Mouse (Mus musculus) fibroblast of lung, adult 2 months (primary cell): ENCODE measurements around the gene Rpl29.

Experiments used
- DNase-seq: peaks from one replicate; pipeline ENCODE4 v3.0.0-alpha.2; 2011; ENCODE audit warnings: low read depth

The Rpl29 gene

GRCm38 (mm10) chr9:106473081-106473752 lies 44.0 kb downstream of the Rpl29 start:
- no peak for DNase-seq

DNA sequence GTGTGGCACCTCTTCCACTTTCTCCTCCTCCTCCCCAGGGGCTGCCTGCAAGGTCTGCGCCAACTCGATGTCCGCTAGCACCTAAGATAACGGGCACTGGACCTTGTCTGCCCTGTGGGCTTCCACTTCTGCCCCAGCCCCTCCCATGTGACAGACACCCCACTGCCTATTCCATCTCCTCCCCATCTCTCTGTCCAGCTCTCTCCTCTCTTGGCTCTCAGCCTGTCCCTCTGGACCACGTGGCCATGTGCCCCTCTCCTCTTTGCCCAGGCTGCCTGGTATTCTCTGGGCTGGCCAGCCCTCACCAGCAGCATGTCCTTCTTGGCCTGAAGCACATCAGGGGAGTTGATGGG lies 44.5 kb downstream of the Rpl29 start:
- DNase-seq: no peak

DNA sequence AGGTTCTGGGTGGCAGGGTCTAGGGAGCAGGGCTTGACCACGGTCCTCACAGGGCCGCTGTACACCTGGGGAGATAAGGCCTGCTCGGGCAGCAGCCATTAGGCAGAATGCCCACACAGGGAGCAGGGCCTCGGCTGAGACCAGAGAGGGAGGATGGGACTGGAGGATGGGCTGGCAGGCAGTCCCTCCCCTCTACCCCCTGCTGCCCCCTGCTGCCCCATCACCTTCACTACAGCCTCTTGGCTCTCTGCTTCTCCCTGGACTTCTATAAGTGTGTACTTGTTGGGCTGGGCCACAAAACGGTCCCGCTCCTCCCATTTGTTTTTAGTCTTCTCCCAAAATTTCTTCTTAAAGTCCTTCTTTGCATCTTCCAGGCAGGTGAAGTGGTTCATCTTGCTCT lies 45.2 kb downstream of the Rpl29 start:
- peak; percentile 60 for DNase-seq

- no peak for DNase-seq
These were observed 45.8 kb downstream of the Rpl29 start for GRCm38 (mm10) chr9:106475046-106475445.

GRCm38 (mm10) chr9:106475663-106476001 lies 46.4 kb downstream of the Rpl29 start, which contains the start of gene Rrp9:
TSS of gene Rrp9 (plus strand) at chr9:106475963.
- DNase-seq: no peak

DNA sequence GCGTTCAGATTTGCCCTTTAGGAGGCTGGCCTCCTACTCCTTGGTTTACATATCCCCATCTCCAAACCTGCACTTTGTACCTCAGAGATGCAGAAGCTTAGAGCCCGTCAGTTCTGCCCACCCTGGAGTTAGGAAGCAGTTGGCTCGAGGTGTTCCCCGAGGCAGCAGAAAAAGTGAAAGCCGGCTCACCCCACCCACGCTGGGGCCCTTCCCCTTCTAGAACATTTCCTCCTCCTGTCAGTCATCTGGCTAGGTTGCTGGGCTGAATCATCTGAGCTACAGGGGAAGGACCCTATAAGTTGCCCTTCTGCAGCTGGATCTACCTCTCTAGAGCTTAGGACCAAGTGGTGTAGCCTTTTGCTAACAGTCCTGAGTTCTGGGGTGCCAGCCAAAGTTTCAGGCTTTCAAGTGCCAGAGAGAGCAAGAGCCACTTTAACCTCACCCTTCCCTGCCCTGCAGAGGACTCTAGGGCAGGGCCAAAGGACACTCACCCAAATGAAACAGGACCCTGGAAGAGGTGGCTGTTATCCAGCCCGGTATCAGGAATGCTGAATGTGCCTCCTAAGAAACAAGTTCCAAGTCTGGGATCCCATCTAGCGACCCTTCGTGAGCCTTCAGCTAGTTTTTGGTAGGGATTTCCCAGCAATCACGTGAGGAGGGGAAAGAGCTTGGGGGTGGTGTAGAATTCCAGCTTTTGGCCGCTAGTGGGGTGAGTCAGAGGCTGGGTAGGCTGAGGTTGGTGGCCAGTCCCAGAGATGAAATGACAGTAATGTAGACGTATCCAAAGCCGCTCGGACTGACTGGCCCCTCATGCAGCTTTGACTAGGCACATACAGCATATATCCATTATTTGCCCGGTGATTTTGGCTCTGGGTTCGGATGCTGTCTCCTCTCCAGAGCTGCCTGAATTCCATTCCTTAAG lies 47.0 kb downstream of the Rpl29 start:
- peak; percentile 91 for DNase-seq

DNA sequence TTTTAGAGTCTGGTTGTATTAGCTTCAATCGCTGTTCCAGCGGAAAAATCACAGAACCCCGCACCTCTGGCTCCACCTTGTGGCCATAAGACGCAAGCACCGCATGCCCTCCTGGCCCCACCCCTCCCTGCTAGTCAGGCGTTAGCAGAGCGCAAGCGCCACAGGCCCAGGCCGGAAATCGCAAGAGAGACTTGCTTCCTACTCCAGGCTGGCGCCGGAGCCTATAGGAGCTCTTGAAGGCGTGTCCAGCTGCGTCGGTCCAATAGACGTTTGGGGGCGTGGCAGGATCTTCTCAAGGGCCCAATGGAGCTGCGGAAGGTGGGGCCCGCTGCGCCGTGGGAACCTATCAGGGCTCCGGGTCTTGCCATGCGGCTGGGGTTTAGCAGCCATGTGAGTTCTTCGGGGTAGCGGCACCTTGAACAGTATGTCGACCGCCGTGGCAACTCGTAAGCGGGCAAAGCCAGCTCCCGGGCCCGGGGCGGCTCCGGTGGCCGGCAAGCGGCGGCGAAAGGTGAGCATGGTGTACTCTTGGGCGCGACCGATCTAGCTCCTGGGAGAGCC lies 47.8 kb downstream of the Rpl29 start, which contains the start of gene Parp3:
TSS of gene Parp3 (minus strand) at position 26 of the 561 bp plus-strand sequence.
- DNase-seq: peak; percentile 99

DNA sequence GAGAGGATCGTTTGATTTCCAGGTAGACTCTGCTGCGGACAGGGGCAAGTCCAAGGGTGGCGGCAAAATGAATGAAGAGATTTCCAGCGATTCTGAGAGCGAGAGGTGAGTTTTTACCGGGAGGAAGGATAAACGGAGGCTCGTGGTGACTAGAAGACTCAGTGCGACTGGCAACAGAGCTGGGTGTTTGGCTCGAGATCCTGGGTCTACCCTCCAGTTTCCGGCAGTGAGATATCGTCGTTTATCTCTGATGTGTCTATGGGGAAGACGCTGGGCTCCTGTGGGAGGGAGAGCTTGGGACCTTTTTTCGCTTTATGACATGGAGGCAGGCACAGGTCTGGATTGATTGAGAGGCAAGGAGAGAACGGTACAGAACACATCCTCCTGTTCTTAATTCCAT lies 48.4 kb downstream of the Rpl29 start:
- no peak for DNase-seq

DNA sequence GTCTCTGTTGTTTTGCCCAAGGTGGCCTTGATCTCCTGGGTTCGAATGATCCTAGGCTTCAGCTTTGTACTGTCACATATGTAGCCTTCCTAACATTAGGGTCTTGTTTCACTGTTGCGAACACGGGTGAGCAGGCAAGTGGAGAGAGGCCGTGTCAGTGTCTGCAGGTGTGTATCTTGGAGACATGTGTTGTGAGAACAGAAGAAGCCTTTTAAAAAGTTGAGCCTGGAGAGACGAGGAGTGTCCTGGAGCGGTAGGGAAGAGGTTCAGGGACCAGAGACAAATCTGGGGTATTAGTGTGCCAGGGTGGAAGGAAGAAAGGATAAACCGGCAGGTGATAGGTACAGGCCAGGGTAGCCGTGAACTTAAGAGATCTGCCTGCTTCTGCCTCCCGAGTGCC lies 48.8 kb downstream of the Rpl29 start:
- DNase-seq: no peak

GRCm38 (mm10) chr9:106480541-106480940 lies 51.3 kb downstream of the Rpl29 start:
- DNase-seq: no peak

- no peak for DNase-seq
These were observed 51.8 kb downstream of the Rpl29 start for GRCm38 (mm10) chr9:106481075-106481474.
